Mouse (Mus musculus): ENCODE results near the gene 4931428L18Rik.

4931428L18Rik gene

GRCm38 (mm10) chr1:31152799-31153426 is 69.6 kb downstream of the 4931428L18Rik start:
- DNase-seq (ENCODE audit: low read depth), result no peak

GRCm38 (mm10) chr1:31150546-31150945 is 71.9 kb downstream of the 4931428L18Rik start:
- no peak for DNase-seq (ENCODE audit: low read depth)

- DNase-seq (ENCODE audit: low read depth), result peak; percentile 70
Measured at GRCm38 (mm10) chr1:31149671-31150070, 72.8 kb downstream of the 4931428L18Rik start.

GRCm38 (mm10) chr1:31143571-31143970 is 78.9 kb downstream of the 4931428L18Rik start:
- DNase-seq (ENCODE audit: low read depth), result no peak

- peak; percentile 17 for DNase-seq (ENCODE audit: low read depth)
Measured at GRCm38 (mm10) chr1:31142288-31143094, 80.0 kb downstream of the 4931428L18Rik start.

- no peak for DNase-seq (ENCODE audit: low read depth)
Measured at GRCm38 (mm10) chr1:31138387-31138786, 84.1 kb downstream of the 4931428L18Rik start.

GRCm38 (mm10) chr1:31113466-31113865 is 109.0 kb downstream of the 4931428L18Rik start:
- no peak for DNase-seq (ENCODE audit: low read depth)

- no peak for DNase-seq (ENCODE audit: low read depth)
Measured at GRCm38 (mm10) chr1:31107961-31108360, 114.5 kb downstream of the 4931428L18Rik start.

GRCm38 (mm10) chr1:31102863-31103657 is 119.4 kb downstream of the 4931428L18Rik start:
- no peak for DNase-seq (ENCODE audit: low read depth)

- no peak for DNase-seq (ENCODE audit: low read depth)
Measured at GRCm38 (mm10) chr1:31102280-31102679, 120.2 kb downstream of the 4931428L18Rik start.

- DNase-seq (ENCODE audit: low read depth), result no peak
Measured at GRCm38 (mm10) chr1:31097208-31097607, 125.3 kb downstream of the 4931428L18Rik start.

- DNase-seq (ENCODE audit: low read depth), result no peak
Measured at GRCm38 (mm10) chr1:31096466-31096793, 126.1 kb downstream of the 4931428L18Rik start.

GRCm38 (mm10) chr1:31095706-31096465 is 126.6 kb downstream of the 4931428L18Rik start:
- peak; percentile 70 for DNase-seq (ENCODE audit: low read depth)

GRCm38 (mm10) chr1:31094792-31095191 is 127.7 kb downstream of the 4931428L18Rik start:
- no peak for DNase-seq (ENCODE audit: low read depth)

GRCm38 (mm10) chr1:31093939-31094338 is 128.5 kb downstream of the 4931428L18Rik start:
- DNase-seq (ENCODE audit: low read depth), result no peak

GRCm38 (mm10) chr1:31088686-31089085 is 133.8 kb downstream of the 4931428L18Rik start:
- no peak for DNase-seq (ENCODE audit: low read depth)

GRCm38 (mm10) chr1:31072523-31073370 is 149.7 kb downstream of the 4931428L18Rik start:
- no peak for DNase-seq (ENCODE audit: low read depth)

- no peak for DNase-seq (ENCODE audit: low read depth)
Measured at GRCm38 (mm10) chr1:31071209-31071608, 151.3 kb downstream of the 4931428L18Rik start.

GRCm38 (mm10) chr1:31064817-31065740 is 157.4 kb downstream of the 4931428L18Rik start:
- no peak for DNase-seq (ENCODE audit: low read depth)

GRCm38 (mm10) chr1:31059806-31060205 is 162.7 kb downstream of the 4931428L18Rik start:
- DNase-seq (ENCODE audit: low read depth), result no peak
